Comparison of ENCODE assay signal across 8 mouse cellular contexts in genomic region chr4:41348584-41349198, GRCm38 (mm10). TPM values are rescaled to one million over a fixed set of nuclear protein-coding genes. Genes with fewer than 3 reads are reported as not detected.
A peak's percentile ranks its signal among the peaks of the same experiment; 100 is the strongest.
DNase-seq lines count a peak whose midpoint lies in the region; ATAC-seq lines count a peak whose summit lies in the region.

Gene Ubap1, plus strand, starts transcription at chr4:41348996.

- no peaks in the 10 kb centered on the region for H3K36me3 ChIP-seq in lung, embryonic 16.5 days (ENCODE audit: control insufficient read depth, insufficient read depth, low read length)

- peak; percentile 88 for DNase-seq in MEL-GATA-1-ER (ENCODE audit: extremely low read depth, low read depth)
- peak; percentile 90 for DNase-seq in cerebellum, adult 8-10 months
- DNase-seq in forelimb bud, embryonic 11.5 days (ENCODE audit: low read depth, low spot score), result peak; percentile 97
- DNase-seq in layer of hippocampus, adult 9-10 months (ENCODE audit: low spot score), result peak; percentile 64
- peak; percentile 67 for DNase-seq in ovary, postnatal 10 days (ENCODE audit: low spot score)
- DNase-seq in thymus, postnatal 10 days (ENCODE audit: low spot score in 2 of 2), result peak; percentile 81 to 84

- WGBS in lung, embryonic 16.5 days, result 0% methylated on average over 31 of the region's 31 CpGs

- peaks cover 11% of the 10 kb centered on the region for H3K4me1 ChIP-seq in lung, embryonic 16.5 days (replicated peaks; ENCODE audit: control insufficient read depth, insufficient read depth, low read length)

- no peaks in the 10 kb centered on the region for H3K9me3 ChIP-seq in lung, embryonic 16.5 days (ENCODE audit: control insufficient read depth, low read length)

- peak within 1 kb of the TSS; percentile 83 for H3K4me3 ChIP-seq in lung, embryonic 16.5 days (ENCODE audit: low read length)

- peak within 1 kb of the TSS; percentile 90 for H3K9ac ChIP-seq in lung, embryonic 16.5 days (ENCODE audit: low read length)

- peak within 1 kb of the TSS; percentile 96 for H3K27ac ChIP-seq in lung, embryonic 16.5 days (ENCODE audit: low read length)

- H3K4me2 ChIP-seq in lung, embryonic 16.5 days (ENCODE audit: low read depth, low read length), result peak within 1 kb of the TSS; percentile 78

- no peaks in the 10 kb centered on the region for H3K27me3 ChIP-seq in lung, embryonic 16.5 days (ENCODE audit: control insufficient read depth, insufficient read depth, low read depth, low read length)

- peak; percentile 96 to 99 for ATAC-seq in hematopoietic stem cell, adult 5-6 weeks (replicated peaks in 1 of 2; ENCODE audit: insufficient read depth in 1 of 2, low FRiP score in 2 of 2, low TSS enrichment in 1 of 2, low read depth in 1 of 2, poor library complexity in 2 of 2, severe bottlenecking in 2 of 2)
- ATAC-seq in lung, embryonic 16.5 days (ENCODE audit: low read depth), result peak; percentile 99

RNA-seq across cellular contexts. Expression of gene Ubap1, which starts in this region (rescaled TPM):
- 37.3 and 44.5 TPM in 2 replicates for total RNA-seq in hematopoietic stem cell, adult 5-6 weeks (2017)
- 42.6 and 46.9 TPM in 2 replicates for polyA plus RNA-seq in lung, embryonic 16.5 days (2015; fragmentation: Nextera tagmentation; extraction: Ambion mirVana)

Comparison
In these comparisons a context has a peak if more than half of its experiments do, and no peak if none do; other contexts are left out.
1. Peak in every context shown above with its lines: DNase-seq, ATAC-seq, H3K4me3 ChIP-seq and H3K27ac ChIP-seq.